Mouse (Mus musculus) C2C12 (cell line): Measurements from ENCODE around the gene Gm11634.

Source experiments
- CEBPB ChIP-seq: IDR thresholded peaks from one replicate; pipeline ENCODE4 v1.6.1; 2011; ENCODE audit warnings: low read depth, mild to moderate bottlenecking, control low read depth, moderate library complexity
- CTCF ChIP-seq: IDR thresholded peaks from one replicate; pipeline ENCODE4 v1.5.1; 2011; ENCODE audit not compliant: control insufficient read depth, insufficient read depth, insufficient read length
- FOSL1 ChIP-seq: IDR thresholded peaks from one replicate; pipeline ENCODE4 v1.8.0; 2011; ENCODE audit warnings: mild to moderate bottlenecking, low read length; ENCODE audit not compliant: poor library complexity, insufficient read depth, severe bottlenecking
- MAX ChIP-seq: IDR thresholded peaks from one replicate; pipeline ENCODE4 v1.6.1; 2011; ENCODE audit warnings: mild to moderate bottlenecking, control low read depth
- MYOD1 ChIP-seq: IDR thresholded peaks from one replicate; pipeline ENCODE4 v1.6.1; 2011; ENCODE audit warnings: low read depth; ENCODE audit not compliant: control insufficient read depth, insufficient read length
- MYOG ChIP-seq: IDR thresholded peaks from one replicate; pipeline ENCODE4 v1.6.1; 2011; ENCODE audit not compliant: control insufficient read depth, insufficient read length; ENCODE audit errors: extremely low read depth
- USF1 ChIP-seq: IDR thresholded peaks from one replicate; pipeline ENCODE4 v1.6.1; 2011; ENCODE audit warnings: low read depth, mild to moderate bottlenecking, control low read depth, moderate library complexity

DNA sequence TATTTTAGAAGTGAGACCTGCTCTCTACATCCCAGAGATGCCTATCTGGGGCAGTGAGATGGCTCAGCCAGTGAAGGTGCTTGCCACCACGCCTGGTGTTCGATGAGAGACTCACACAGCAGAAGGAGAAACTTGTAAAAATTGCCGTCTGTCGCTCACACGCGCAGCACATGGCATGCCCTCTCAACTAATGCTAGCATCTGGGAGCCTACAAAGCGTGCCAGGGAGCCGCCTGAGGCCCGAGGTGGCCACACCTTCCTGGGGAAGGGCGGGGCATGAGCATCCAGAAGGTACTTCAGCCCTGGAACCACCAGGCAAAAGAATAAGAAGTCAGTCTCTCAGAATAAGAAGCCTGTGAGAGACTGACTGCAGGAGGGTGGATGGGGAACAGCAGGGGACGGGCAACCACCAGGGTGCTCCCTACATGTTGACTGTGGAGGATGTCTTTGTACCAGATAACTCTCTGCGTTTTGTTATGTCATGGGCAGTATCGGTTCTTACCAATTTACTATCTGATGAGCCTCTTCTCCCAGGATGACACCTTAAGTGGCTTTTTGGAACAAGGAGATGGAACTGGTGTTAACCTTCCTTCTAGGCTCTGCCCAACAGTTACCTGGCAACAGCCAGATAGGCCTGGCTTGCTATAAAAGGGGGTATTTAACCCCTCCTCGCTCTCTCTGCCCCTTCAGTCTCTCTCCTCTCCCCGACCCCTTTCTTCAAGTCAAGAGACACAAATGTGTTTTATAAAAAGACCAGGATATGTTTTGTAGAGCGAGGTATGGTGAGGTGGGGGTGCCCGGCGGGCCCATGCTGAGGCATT, 18.1 kb upstream of the Gm11634 start:
- TF ChIP-seq CTCF (no peak), MYOG (no peak), FOSL1 (no peak), MAX (no peak), CEBPB (no peak), USF1 (no peak), MYOD1 (no peak)
